ENCODE assay signal across 11 mouse cellular contexts in the genomic region with DNA sequence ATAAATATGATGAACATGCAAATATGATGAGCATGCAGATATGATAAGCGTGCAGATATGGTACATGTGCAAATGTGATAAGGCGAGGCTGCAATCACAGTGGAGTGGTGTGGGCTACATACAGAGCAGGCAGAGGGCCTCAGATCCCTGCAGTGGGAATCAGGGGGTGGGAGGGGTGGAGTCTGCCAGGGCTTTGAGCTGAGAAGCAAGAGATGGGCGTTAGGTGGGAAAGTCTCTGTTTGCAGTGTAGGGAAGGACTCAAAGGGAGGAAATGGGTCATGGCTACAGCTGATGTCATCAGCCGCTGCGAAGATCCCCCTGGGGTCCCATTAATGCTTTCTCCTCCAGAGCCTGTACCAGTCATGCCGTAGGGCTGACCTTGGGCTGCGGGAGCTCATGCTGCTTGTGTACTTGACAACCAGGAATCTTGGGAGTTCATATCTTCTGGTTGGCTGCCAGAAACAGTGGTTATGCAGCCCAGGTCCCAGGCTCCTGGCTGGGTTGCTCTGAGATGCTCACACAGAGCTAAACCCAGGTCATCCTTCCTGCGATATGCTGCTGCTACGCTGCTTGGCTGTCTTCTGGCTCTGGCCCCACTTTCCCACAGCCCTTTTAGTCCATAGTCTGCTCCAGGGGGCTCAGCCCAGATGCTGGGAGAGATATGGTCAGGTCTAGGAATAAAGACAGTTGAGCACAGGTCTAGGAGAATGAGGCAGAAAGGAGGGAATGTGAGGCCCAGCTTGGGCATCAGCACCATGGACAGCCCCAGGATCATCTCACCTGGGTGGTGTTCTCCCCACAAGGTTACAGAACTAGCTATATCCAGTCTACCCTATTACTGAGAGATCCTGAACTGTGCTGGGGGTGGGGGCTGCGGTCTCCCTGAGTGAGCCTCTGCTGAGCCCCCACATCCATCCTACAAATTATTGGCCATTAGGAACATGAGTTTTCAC. TPM values are rescaled to one million over a fixed set of nuclear protein-coding genes. Genes with fewer than 3 reads are reported as not detected.
DNase-seq lines count a peak whose midpoint lies in the region; ATAC-seq and TF ChIP-seq lines count a peak whose summit lies in the region.
"Had no signal": no experiment of that assay in that cellular context is flagged by ENCODE, and none has a peak within 500 bp of the region (broad histone marks: within the 10 kb centered on the region; RNA-seq: fewer than 3 reads in every experiment).

No protein-coding gene starts in this region.

- H3K4me2 ChIP-seq in hindbrain, embryonic 14.5 days (replicated peaks) = no peak overlapping the region
- no peak overlapping the region for H3K4me2 ChIP-seq in midbrain, embryonic 15.5 days
- no peak overlapping the region for H3K4me2 ChIP-seq in liver, embryonic 12.5 days
- H3K4me2 ChIP-seq: heart, embryonic 13.5 days; intestine, embryonic 15.5 days had no signal

- DNase-seq in hindbrain, embryonic 14.5 days (ENCODE audit: low spot score) = peak; percentile 27
- DNase-seq in hindbrain, embryonic 10.5 days (ENCODE audit: low spot score) = no peak
- peak; percentile 57 for DNase-seq in testis, postnatal 10 days (ENCODE audit: low spot score)
- no peak for DNase-seq in testis, postnatal 14 days (ENCODE audit: low spot score)
- no peak for DNase-seq in gastrocnemius, adult 2 months
- DNase-seq: liver, postnatal 0 days had no signal

- no peak overlapping the region for H3K4me3 ChIP-seq in hindbrain, embryonic 14.5 days (replicated peaks; ENCODE audit: low read length)
- no peak overlapping the region for H3K4me3 ChIP-seq in hindbrain, embryonic 10.5 days
- H3K4me3 ChIP-seq in midbrain, embryonic 15.5 days = no peak overlapping the region
- H3K4me3 ChIP-seq in gastrocnemius, adult 2 months = no peak overlapping the region
- no peak overlapping the region for H3K4me3 ChIP-seq in liver, embryonic 12.5 days
- H3K4me3 ChIP-seq: heart, embryonic 13.5 days; intestine, embryonic 15.5 days had no signal

- H3K9ac ChIP-seq in hindbrain, embryonic 14.5 days = no peak overlapping the region
- no peak overlapping the region for H3K9ac ChIP-seq in midbrain, embryonic 15.5 days
- H3K9ac ChIP-seq in liver, embryonic 12.5 days = no peak overlapping the region
- H3K9ac ChIP-seq: heart, embryonic 13.5 days; intestine, embryonic 15.5 days; liver, postnatal 0 days had no signal

- H3K27me3 ChIP-seq in hindbrain, embryonic 14.5 days (ENCODE audit: control insufficient read depth, insufficient read depth, low read length) = no peaks in the 10 kb centered on the region
- no peaks in the 10 kb centered on the region; the same call in 1 of the 2 replicates for H3K27me3 ChIP-seq in hindbrain, embryonic 10.5 days (ENCODE audit: insufficient read depth, poor library complexity, severe bottlenecking)
- no peaks in the 10 kb centered on the region for H3K27me3 ChIP-seq in midbrain, embryonic 15.5 days (replicated peaks)
- H3K27me3 ChIP-seq in liver, embryonic 12.5 days (replicated peaks) = no peaks in the 10 kb centered on the region
- H3K27me3 ChIP-seq: intestine, embryonic 15.5 days had no signal

- no peak for ATAC-seq in hindbrain, embryonic 14.5 days (ENCODE audit: low FRiP score)
- 0 out of 2 replicates have a peak, but pooled peaks have one; percentile 18 for ATAC-seq in midbrain, embryonic 15.5 days (replicated peaks)
- ATAC-seq in liver, embryonic 12.5 days = no peak
- ATAC-seq: intestine, embryonic 15.5 days; liver, postnatal 0 days had no signal

- H3K27ac ChIP-seq in hindbrain, embryonic 14.5 days = no peak overlapping the region; the same call in 1 of the 2 replicates
- H3K27ac ChIP-seq in hindbrain, embryonic 10.5 days = no peak overlapping the region
- peak overlapping the region; percentile 38; the same call in 1 of the 2 replicates for H3K27ac ChIP-seq in midbrain, embryonic 15.5 days
- H3K27ac ChIP-seq in gastrocnemius, adult 2 months = no peak overlapping the region
- H3K27ac ChIP-seq in liver, embryonic 12.5 days = no peak overlapping the region
- H3K27ac ChIP-seq: heart, embryonic 13.5 days; intestine, embryonic 15.5 days had no signal

- H3K9me3 ChIP-seq in hindbrain, embryonic 14.5 days (ENCODE audit: control insufficient read depth, low read length) = no peaks in the 10 kb centered on the region
- no peaks in the 10 kb centered on the region for H3K9me3 ChIP-seq in hindbrain, embryonic 10.5 days
- no peaks in the 10 kb centered on the region for H3K9me3 ChIP-seq in midbrain, embryonic 15.5 days
- no peaks in the 10 kb centered on the region for H3K9me3 ChIP-seq in liver, embryonic 12.5 days (replicated peaks)
- H3K9me3 ChIP-seq: heart, embryonic 13.5 days; intestine, embryonic 15.5 days had no signal

- no peaks in the 10 kb centered on the region for H3K36me3 ChIP-seq in hindbrain, embryonic 14.5 days (replicated peaks; ENCODE audit: control insufficient read depth, insufficient read depth)
- H3K36me3 ChIP-seq in hindbrain, embryonic 10.5 days = no peaks in the 10 kb centered on the region
- H3K36me3 ChIP-seq in midbrain, embryonic 15.5 days (replicated peaks) = no peaks in the 10 kb centered on the region
- H3K36me3 ChIP-seq in liver, embryonic 12.5 days = no peaks in the 10 kb centered on the region
- H3K36me3 ChIP-seq: heart, embryonic 13.5 days; intestine, embryonic 15.5 days had no signal

- TF ChIP-seq CTCF in gastrocnemius, adult 2 months (IDR thresholded peaks at IDR 0.05) = no peak

- intact Hi-C loops in gastrocnemius, adult 2 months (cut with DNase I) = no loop called here

- 72% methylated on average over 10 of the region's 10 CpGs for WGBS in hindbrain, embryonic 14.5 days
- WGBS in hindbrain, embryonic 10.5 days = 82% methylated on average over 10 of the region's 10 CpGs
- 66% methylated on average over 10 of the region's 10 CpGs for WGBS in midbrain, embryonic 15.5 days
- WGBS in liver, embryonic 12.5 days (ENCODE audit: insufficient replicate concordance) = 62% methylated on average over 10 of the region's 10 CpGs

- peaks cover 38% of the 10 kb centered on the region for H3K4me1 ChIP-seq in hindbrain, embryonic 14.5 days (replicated peaks; ENCODE audit: control insufficient read depth, insufficient read depth, low read length)
- H3K4me1 ChIP-seq in hindbrain, embryonic 10.5 days (replicated peaks) = peaks cover 24% of the 10 kb centered on the region
- H3K4me1 ChIP-seq in midbrain, embryonic 15.5 days = peaks cover 27% of the 10 kb centered on the region
- no peaks in the 10 kb centered on the region for H3K4me1 ChIP-seq in liver, embryonic 12.5 days
- H3K4me1 ChIP-seq: intestine, embryonic 15.5 days had no signal

RNA-seq across cellular contexts. Expression of a gene that starts 27.6 kb away (rescaled TPM):
- 63.6 and 78.4 TPM in 2 replicates for polyA plus RNA-seq in hindbrain, embryonic 14.5 days (2014; fragmentation: Nextera tagmentation; extraction: Ambion mirVana)
- 1.1 and 1.6 TPM in 2 replicates for polyA plus RNA-seq in hindbrain, embryonic 10.5 days (2016; fragmentation: Nextera tagmentation; extraction: Ambion mirVana)
- 54.7 and 55.3 TPM in 2 replicates for polyA plus RNA-seq in midbrain, embryonic 15.5 days (2015; fragmentation: Nextera tagmentation; extraction: Ambion mirVana)
- total RNA-seq in gastrocnemius, adult 2 months (2021) = under 1 TPM; 0.17 to 0.18 TPM
- polyA plus RNA-seq in liver, embryonic 12.5 days (2016; fragmentation: Nextera tagmentation; extraction: Ambion mirVana) = 0.08 TPM in 1 of 2 replicates, not detected in the other
- total RNA-seq: megakaryocyte progenitor cell, adult 5-6 weeks had no signal
- polyA plus RNA-seq: liver, postnatal 0 days had no signal

Comparison
In these comparisons a context has a peak if more than half of its experiments do, and no peak if none do; other contexts are left out.
1. DNase-seq: peak in hindbrain, embryonic 14.5 days (single experiment) and testis, postnatal 10 days (single experiment); none in hindbrain, embryonic 10.5 days (single experiment), testis, postnatal 14 days (single experiment) and gastrocnemius, adult 2 months (single experiment).
2. RNA of a gene that starts 27.6 kb away (polyA plus RNA-seq): 63.6 to 78.4 TPM in hindbrain, embryonic 14.5 days and 54.7 to 55.3 TPM in midbrain, embryonic 15.5 days; 1.1 to 1.6 TPM in hindbrain, embryonic 10.5 days and 0.08 TPM in liver, embryonic 12.5 days; every median in the first group is over 10 times any median in the second.